Mouse (Mus musculus): ENCODE measurements around the gene Mrpl16.

Gene Mrpl16

DNA sequence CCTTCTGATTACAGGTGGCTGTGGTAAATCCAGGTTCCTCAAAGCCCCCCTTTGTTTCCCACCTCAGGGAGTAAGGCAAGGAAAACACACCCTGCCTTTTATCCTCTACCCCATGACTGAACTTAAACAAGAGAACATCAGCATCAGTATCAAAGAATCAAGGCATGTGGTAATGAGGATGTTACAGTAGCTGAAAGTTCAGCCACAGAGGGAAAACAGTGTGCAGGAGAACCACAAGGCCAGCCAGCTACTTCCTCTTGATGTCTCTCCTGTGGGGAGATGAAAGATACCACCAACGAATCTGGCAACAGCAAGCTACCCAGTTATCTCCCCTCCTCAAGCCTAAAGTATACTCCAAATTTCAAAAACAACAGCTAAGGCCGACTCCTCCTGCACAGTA, 37.1 kb downstream of the Mrpl16 start:
- DNase-seq: no peak

DNA sequence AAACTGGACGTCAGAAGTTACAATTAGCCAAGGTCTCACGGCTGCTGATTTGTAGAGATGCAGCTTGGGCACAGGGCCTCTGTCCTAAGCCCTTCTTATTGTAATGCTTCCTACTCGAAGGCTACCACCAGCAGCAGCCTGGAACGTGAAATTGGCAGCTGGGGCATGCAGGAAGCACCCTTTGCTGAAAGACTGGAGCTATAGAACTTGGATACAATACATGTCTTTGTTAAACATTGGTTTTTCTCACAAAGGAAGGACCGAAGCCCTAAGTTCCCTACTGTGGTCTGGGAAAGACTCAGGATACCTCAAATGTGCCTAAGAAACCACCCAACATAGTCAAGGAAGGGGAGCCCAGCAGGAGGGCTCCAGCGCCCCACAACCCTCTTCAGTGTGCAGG, 37.6 kb downstream of the Mrpl16 start:
- no peak for DNase-seq

DNA sequence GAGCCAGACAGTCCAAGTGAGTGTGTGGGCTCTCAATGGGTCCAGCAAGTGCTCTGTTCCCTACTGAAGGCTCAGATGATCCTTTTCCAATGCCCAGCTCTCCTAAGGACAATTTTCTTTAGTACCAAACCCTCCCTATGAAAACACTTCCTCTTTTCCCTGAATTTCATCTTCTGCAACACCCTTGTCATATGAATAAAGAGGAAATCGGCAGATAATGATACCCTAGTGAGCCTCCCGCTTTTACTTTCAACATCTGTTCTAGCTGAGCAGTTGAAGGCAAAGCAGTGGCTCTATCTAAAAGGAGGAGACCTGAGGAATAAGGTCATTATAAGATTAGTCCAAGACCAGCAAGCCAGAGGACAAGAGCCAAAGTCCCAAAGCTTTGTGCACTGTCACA, 38.3 kb downstream of the Mrpl16 start:
- no peak for DNase-seq

DNA sequence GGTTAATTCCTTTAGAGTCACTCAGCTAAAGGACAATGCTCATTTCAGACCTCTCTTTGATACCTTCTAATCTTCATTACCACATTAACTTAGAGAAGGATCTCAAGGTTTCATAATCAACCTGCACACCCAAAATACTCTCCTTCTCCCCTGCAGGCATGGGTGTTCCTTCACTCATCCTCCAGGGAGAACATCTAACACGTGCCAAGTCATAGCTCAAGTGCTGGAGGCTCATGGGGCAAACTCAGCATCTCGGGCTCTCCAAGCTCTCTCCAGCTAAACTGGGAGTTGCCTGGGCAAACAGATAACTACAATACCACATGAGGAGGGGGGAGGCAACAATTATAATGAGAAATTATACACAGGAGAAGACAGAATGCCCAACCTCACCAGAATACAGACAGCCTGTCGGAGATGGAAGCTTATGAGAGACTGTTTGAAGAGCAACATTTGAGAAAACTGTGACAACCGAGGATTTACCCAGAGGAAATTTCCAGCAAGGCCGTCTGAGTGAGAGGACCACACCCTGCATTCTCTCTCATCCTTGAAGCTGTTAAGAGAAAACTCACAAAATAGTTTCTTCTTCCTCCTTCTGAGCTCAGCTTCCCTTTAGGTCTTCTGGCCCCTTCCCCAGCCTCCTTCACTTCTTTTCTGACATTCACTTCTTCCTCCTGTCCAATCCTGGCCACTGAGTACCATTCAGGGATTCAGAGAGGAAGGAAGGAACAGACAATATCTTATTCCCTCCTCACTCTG, 40.0 kb downstream of the Mrpl16 start:
- no peak for DNase-seq

DNA sequence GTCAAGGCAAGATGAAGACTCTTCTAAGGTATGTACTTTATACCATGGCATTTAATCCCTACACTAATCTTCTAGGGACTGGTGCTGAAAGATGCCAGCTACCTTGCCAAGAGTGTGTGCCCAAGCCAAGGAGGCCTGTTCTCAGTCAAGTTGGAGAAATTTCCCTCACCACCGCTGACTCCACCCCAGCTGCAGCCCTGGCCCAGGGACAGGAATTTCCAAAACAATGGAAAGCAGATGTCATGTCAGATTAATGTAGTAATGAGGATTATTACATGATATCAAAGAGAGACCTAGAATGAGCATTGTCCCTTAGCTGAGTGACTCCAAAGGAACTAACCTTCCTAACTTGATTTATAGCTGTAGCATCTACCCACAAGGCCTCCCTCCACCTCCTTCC, 40.7 kb downstream of the Mrpl16 start:
- no peak for DNase-seq

DNA sequence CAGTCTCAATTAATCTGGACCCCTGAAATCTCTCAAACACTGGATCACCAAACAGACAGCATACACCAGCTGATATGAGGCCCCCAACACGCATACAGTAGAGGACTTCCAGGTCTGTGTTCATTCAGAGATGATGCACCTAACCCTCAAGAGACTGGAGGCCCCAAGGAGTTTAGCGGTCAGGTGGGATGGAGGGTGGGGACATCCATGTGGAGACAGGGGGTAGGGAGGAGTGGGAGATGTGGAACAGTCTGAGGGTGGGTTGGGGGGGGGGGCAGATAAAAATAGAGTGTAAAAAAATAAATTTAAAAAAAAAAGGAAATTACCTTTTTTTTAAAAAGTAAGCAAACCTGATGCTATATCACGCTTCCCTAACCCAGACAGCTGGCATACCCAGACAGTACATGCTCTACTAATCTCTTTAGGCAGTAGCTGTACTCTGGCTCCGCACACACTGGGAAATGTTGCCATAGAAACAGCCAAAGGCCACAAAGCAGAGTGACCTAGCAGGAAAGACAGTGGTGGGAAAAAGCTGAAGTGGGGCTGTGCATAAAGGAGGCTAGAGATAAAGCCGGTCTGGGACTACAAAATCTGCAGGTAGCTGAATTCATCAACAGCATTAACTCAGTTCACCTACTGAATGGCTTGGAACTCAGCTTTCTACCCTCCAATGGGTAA, 41.6 kb downstream of the Mrpl16 start:
- no peak for DNase-seq

DNA sequence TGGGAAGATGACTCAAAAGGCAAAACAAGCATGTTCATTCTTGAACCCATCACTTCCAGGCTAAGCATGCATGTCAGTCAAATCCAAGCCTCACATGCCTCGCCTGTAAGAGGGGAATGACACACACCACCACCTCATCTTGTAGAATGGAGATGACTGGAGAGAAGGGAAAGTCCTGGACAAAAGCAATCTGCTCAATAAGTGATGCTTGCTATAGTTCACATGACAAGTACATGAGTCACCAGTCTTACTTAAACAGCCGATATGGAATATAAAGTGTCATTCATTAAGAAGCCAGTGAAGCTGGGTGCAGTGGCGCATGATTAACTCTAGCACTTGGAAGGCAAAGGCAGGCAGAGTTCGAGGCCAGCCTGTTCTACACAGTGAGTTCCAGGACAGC, 42.9 kb downstream of the Mrpl16 start:
- DNase-seq: no peak

GRCm38 (mm10) chr19:11813649-11814048, 43.5 kb downstream of the Mrpl16 start:
- no peak for DNase-seq

- no peak for DNase-seq
Observed at GRCm38 (mm10) chr19:11814742-11815333, 44.6 kb downstream of the Mrpl16 start.

GRCm38 (mm10) chr19:11816706-11817105, 46.5 kb downstream of the Mrpl16 start:
- no peak for DNase-seq

DNA sequence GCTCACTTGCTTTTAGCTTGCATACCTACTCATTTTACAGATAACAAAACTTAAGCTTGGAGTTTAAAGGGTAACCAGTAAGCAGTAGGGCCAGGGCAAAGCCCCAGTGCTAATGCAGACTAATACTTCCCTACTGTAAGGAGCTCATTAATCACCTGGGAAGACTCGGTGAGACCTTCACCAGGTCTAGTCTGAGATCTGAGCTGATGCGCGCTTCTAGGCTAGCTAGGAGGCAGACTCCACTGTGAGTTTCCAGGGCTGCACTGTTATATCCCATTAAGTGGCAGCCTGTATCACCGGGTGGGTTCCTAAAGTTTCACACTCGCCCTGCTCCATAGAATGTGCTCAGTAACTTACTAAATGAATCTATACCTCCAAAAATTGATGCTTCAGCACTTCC, 47.4 kb downstream of the Mrpl16 start:
- no peak for DNase-seq

- peak; percentile 42 for DNase-seq
Observed at GRCm38 (mm10) chr19:11818199-11819142, 48.3 kb downstream of the Mrpl16 start.

- DNase-seq: peak; percentile 8
Observed at GRCm38 (mm10) chr19:11819143-11819700, 49.0 kb downstream of the Mrpl16 start, which contains the start of gene Stx3. TSS of gene Stx3 (minus strand) at chr19:11819403.

DNA sequence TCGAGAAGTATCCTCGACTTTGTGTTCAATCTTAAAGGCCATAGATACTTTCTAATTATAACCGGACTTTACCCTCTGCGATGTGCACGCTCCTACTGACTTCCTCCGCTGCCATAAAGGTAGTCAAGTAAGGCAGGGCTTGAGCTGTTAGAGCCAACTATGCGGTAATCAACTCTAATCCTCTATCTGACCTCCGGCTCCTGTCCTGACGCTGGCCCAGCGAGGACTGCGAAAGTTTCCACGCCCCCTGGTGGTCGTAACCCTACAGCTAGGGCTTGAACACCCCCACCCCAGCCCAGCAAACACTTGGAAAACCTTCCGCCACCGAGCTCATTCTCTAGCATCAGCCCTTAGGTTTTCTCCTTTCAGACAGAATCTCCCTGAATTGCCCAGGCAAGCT, 49.6 kb downstream of the Mrpl16 start:
- peak; percentile 76 for DNase-seq

GRCm38 (mm10) chr19:11820211-11820610, 50.0 kb downstream of the Mrpl16 start:
- peak; percentile 7 for DNase-seq

GRCm38 (mm10) chr19:11823346-11824065, 53.3 kb downstream of the Mrpl16 start:
- DNase-seq: no peak
